Mouse (Mus musculus): ENCODE results near the gene Trim2. TPM values are rescaled to one million over a fixed set of nuclear protein-coding genes. Genes with fewer than 3 reads are reported as not detected.

Trim2 gene
- total and polyA plus RNA-seq, 3 experiments: 2.4 to 3.3 (median 2.5) TPM

DNA sequence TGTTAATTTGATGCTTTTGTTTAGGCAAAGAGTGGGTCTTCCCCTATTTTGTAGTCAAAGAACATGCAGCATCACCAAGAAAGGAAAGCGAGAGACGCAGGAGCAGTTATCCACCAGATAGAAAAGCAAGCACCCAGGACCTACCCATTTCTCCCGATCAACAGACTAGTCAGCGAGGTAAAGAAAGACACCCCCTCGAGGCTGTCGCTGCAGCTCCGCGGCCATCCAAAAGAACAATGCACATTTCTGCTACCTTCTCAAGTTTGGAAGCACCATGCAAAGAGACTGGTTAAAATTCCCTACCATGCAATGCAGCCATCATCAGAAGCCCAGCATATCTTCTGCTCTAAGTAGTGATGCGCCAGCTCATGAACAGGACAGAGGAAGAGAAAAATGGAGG is 86.4 kb downstream of the Trim2 start:
- Histone ChIP-seq H3K9me3 (replicated peaks; ENCODE audit: low read length) (no peaks in the 10 kb centered on the region), H3K9ac (ENCODE audit: insufficient read depth, low read depth) (peak overlapping the region; percentile 76), H3K36me3 (replicated peaks in 1 of 2; ENCODE audit: control insufficient read depth in 1 of 2, insufficient read depth in 1 of 2, low read length in 1 of 2) (peaks cover 0 to 2% of the 10 kb centered on the region in 2 experiments), H3K4me1 (ENCODE audit: control insufficient read depth in 1 of 2, insufficient read depth in 2 of 2) (peaks cover 6 to 32% of the 10 kb centered on the region in 2 experiments), H3K79me2 (replicated peaks; ENCODE audit: control insufficient read depth, extremely low read depth, insufficient read depth, poor library complexity, severe bottlenecking) (no peaks in the 10 kb centered on the region), H3K27ac (ENCODE audit: insufficient read depth, low read depth) (peak overlapping the region; percentile 94), H3K27me3 (replicated peaks) (no peaks in the 10 kb centered on the region), H3K4me3 (replicated peaks in 1 of 3; ENCODE audit: low read depth in 2 of 3, low read length in 2 of 3, poor library complexity in 1 of 3) (peak overlapping the region; percentile 47 to 80 (median 60)), H3K4me2 (ENCODE audit: insufficient read depth, low read depth, poor library complexity, severe bottlenecking) (peak overlapping the region; percentile 92)
- in situ Hi-C loops (cut with MboI; ENCODE audit: low pct_ligation_motif_present, low pct_unique_long_range_greater_than_20kb, low sequenced_read_pairs) (no loop called here), dilution Hi-C loops (cut with MboI; ENCODE audit: extremely low pct_ligation_motif_present, extremely low pct_unique_long_range_greater_than_20kb, low sequenced_read_pairs) (no loop called here)
- TF ChIP-seq SIN3A (IDR thresholded peaks at IDR 0.05; ENCODE audit: low read length): no peak
- no peak for TF ChIP-seq ZKSCAN1 (IDR thresholded peaks at IDR 0.05; ENCODE audit: borderline replicate concordance, low read depth, low read length)
- 0 out of 2 replicates have a peak, but pooled peaks have one; percentile 21 for TF ChIP-seq IRF4 (IDR thresholded peaks at IDR 0.05; ENCODE audit: low read depth, low read length)
- no peak for TF ChIP-seq POLR2AphosphoS2 (IDR thresholded peaks at IDR 0.05; ENCODE audit: low read depth, low read length)
- TF ChIP-seq JUND (conservative IDR thresholded peaks at IDR 0.05; ENCODE audit: low read depth, low read length): no peak; the same call in 1 of the 2 replicates
- no peak for TF ChIP-seq CTCF (conservative IDR thresholded peaks at IDR 0.05 in 1 of 2, IDR thresholded peaks at IDR 0.05 in 1 of 2; ENCODE audit: low read depth in 2 of 2, low read length in 2 of 2)
- TF ChIP-seq RAD21 (IDR thresholded peaks at IDR 0.05; ENCODE audit: low read depth, low read length): no peak
- 0 out of 2 replicates have a peak, but pooled peaks have one; percentile 63 for TF ChIP-seq CHD1 (IDR thresholded peaks at IDR 0.05; ENCODE audit: low read depth, low read length)
- TF ChIP-seq TCF12 (IDR thresholded peaks at IDR 0.05; ENCODE audit: low read depth, low read length): peak; percentile 19; the same call in 1 of the 2 replicates
- TF ChIP-seq ETS1 (conservative IDR thresholded peaks at IDR 0.05; ENCODE audit: low read depth, low read length): 0 out of 2 replicates have a peak, but pooled peaks have one; percentile 8
- DNase-seq (ENCODE audit: extremely low read depth): peak; percentile 56

DNA sequence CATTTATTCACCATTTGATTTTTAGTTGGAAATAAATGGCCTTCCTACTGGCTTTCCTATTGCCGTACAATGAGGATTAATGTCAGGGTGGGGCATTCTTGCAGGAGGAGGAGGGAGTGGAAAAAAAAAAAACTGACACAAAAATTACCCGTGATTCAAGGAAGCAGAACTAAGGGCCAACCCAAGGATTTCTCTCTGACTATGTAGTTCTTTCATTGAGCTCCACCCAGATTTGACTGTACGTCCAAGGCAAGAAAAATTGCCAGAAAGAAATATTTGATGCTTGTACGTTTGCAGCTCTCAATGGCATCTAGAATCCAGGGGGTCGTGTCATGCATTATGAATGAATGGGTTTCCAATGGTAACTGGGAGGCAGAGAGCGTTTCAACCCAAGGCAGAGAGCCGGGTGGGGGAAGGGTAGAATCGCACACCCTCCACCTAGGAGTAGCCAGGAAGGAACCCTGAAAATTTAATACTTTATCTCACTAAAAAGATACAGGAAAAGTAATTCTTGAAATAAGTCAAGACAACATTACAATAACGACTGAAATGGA is 86.9 kb downstream of the Trim2 start:
- in situ Hi-C loops (cut with MboI; ENCODE audit: low pct_ligation_motif_present, low pct_unique_long_range_greater_than_20kb, low sequenced_read_pairs): loop anchor here (5.0 kb wide), 1 partner anchor 37 kb away; no protein-coding TSS in a partner anchor
- Histone ChIP-seq H3K27me3 (replicated peaks) (no peaks in the 10 kb centered on the region), H3K9me3 (replicated peaks; ENCODE audit: low read length) (no peaks in the 10 kb centered on the region), H3K4me1 (ENCODE audit: control insufficient read depth in 1 of 2, insufficient read depth in 2 of 2) (peaks cover 6 to 32% of the 10 kb centered on the region in 2 experiments), H3K79me2 (replicated peaks; ENCODE audit: control insufficient read depth, extremely low read depth, insufficient read depth, poor library complexity, severe bottlenecking) (no peaks in the 10 kb centered on the region), H3K4me2 (ENCODE audit: insufficient read depth, low read depth, poor library complexity, severe bottlenecking) (peak overlapping the region; percentile 92), H3K27ac (ENCODE audit: insufficient read depth, low read depth) (peak overlapping the region; percentile 94), H3K4me3 (replicated peaks in 1 of 3; ENCODE audit: low read depth in 2 of 3, low read length in 2 of 3, poor library complexity in 1 of 3) (peak overlapping the region; percentile 47 to 80 (median 60)), H3K9ac (ENCODE audit: insufficient read depth, low read depth) (peak overlapping the region; percentile 76), H3K36me3 (replicated peaks in 1 of 2; ENCODE audit: control insufficient read depth in 1 of 2, insufficient read depth in 1 of 2, low read length in 1 of 2) (peaks cover 0 to 2% of the 10 kb centered on the region in 2 experiments)
- dilution Hi-C loops (cut with MboI; ENCODE audit: extremely low pct_ligation_motif_present, extremely low pct_unique_long_range_greater_than_20kb, low sequenced_read_pairs): no loop called here
- DNase-seq (ENCODE audit: extremely low read depth): peak; percentile 67
- TF ChIP-seq MXI1 (IDR thresholded peaks at IDR 0.05; ENCODE audit: low read depth, low read length) (no peak), E2F4 (IDR thresholded peaks at IDR 0.05; ENCODE audit: insufficient replicate concordance, low read depth, low read length) (no peak), USF2 (conservative IDR thresholded peaks at IDR 0.05; ENCODE audit: low read depth, low read length) (no peak), ETS1 (conservative IDR thresholded peaks at IDR 0.05; ENCODE audit: low read depth, low read length) (no peak), POLR2A (IDR thresholded peaks at IDR 0.05; ENCODE audit: low read depth, low read length) (no peak), RAD21 (IDR thresholded peaks at IDR 0.05; ENCODE audit: low read depth, low read length) (no peak), POLR2AphosphoS2 (IDR thresholded peaks at IDR 0.05; ENCODE audit: low read depth, low read length) (no peak), NRF1 (IDR thresholded peaks at IDR 0.05; ENCODE audit: low read depth, low read length) (no peak), USF1 (IDR thresholded peaks at IDR 0.05; ENCODE audit: low read depth, low read length) (no peak), JUND (conservative IDR thresholded peaks at IDR 0.05; ENCODE audit: low read depth, low read length) (peak; percentile 42; the same call in 1 of the 2 replicates), ZMIZ1 (IDR thresholded peaks at IDR 0.05; ENCODE audit: low read depth, low read length) (no peak), MYC (IDR thresholded peaks at IDR 0.05; ENCODE audit: low read depth, low read length) (no peak), PAX5 (IDR thresholded peaks at IDR 0.05; ENCODE audit: low read length) (no peak), NELFE (IDR thresholded peaks at IDR 0.05; ENCODE audit: low read depth, low read length) (no peak; the same call in 1 of the 2 replicates), BHLHE40 (IDR thresholded peaks at IDR 0.05; ENCODE audit: low read depth, low read length) (no peak), ZC3H11A (IDR thresholded peaks at IDR 0.05; ENCODE audit: low read depth, low read length) (no peak), EP300 (IDR thresholded peaks at IDR 0.05; ENCODE audit: low read length) (no peak; the same call in 1 of the 2 replicates), IRF4 (IDR thresholded peaks at IDR 0.05; ENCODE audit: low read depth, low read length) (0 out of 2 replicates have a peak, but pooled peaks have one; percentile 11), CTCF (conservative IDR thresholded peaks at IDR 0.05 in 1 of 2, IDR thresholded peaks at IDR 0.05 in 1 of 2; ENCODE audit: low read depth in 2 of 2, low read length in 2 of 2) (no peak), SIN3A (IDR thresholded peaks at IDR 0.05; ENCODE audit: low read length) (peak; percentile 62; the same call in 1 of the 2 replicates), JUN (IDR thresholded peaks at IDR 0.05; ENCODE audit: insufficient read depth, low read depth, low read length) (no peak), MAX (IDR thresholded peaks at IDR 0.05; ENCODE audit: low read length) (peak; percentile 44; the same call in 1 of the 2 replicates), SMC3 (IDR thresholded peaks at IDR 0.05; ENCODE audit: low read depth, low read length) (no peak), MAFK (IDR thresholded peaks at IDR 0.05; ENCODE audit: insufficient replicate concordance, low read length) (no peak), ELF1 (IDR thresholded peaks at IDR 0.05; ENCODE audit: low read depth, low read length) (0 out of 2 replicates have a peak, but pooled peaks have one; percentile 29), MEF2A (IDR thresholded peaks at IDR 0.05; ENCODE audit: borderline replicate concordance, low read depth, low read length) (peak; percentile 12; the same call in 1 of the 2 replicates), MAZ (IDR thresholded peaks at IDR 0.05; ENCODE audit: low read depth, low read length) (peak; percentile 14; the same call in 1 of the 2 replicates)

Data from CH12.LX (cell line).